Mouse (Mus musculus): ENCODE data around the gene Ctrb1. TPM values are rescaled to one million over a fixed set of nuclear protein-coding genes. Genes with fewer than 3 reads are reported as not detected.

The Ctrb1 gene
- total and polyA plus RNA-seq, 3 experiments = not detected

DNA sequence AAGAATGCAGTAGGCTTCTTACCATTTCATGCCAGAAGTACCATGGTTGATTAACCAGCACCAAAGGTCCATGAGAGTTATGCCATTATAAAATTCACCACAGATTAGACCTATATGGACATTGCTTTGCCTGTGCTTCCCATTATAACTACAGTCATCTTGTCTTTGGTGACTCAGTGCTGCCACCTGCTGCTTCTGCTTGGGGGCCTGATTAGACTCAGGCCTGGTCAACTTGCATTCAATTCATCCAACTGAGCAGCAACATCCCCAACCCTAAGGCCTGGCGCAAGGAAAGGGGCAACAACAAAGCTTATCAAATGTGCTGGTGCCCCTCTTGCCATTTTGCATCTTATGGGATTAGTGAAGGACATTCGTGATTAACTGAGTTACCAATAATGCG is 28.3 kb downstream of the Ctrb1 start:
- peak; percentile 16 for DNase-seq (ENCODE audit: low spot score)
- ATAC-seq (ENCODE audit: extremely low read depth, insufficient number of reproducible peaks, low FRiP score, poor library complexity, severe bottlenecking) = peak; percentile 62
- TF ChIP-seq CTCF (IDR thresholded peaks at IDR 0.05; ENCODE audit: low read depth, low read length) (peak; percentile 62), POLR2AphosphoS5 (IDR thresholded peaks at IDR 0.05; ENCODE audit: insufficient replicate concordance, low read depth, low read length) (no peak)

GRCm38 (mm10) chr8:111658819-111659423 is 31.9 kb downstream of the Ctrb1 start:
- Histone ChIP-seq H3K4me1 (ENCODE audit: insufficient read depth, low read depth, low read length) (peaks cover 38% of the 10 kb centered on the region), H3K27me3 (ENCODE audit: insufficient read depth, low read length) (no peaks in the 10 kb centered on the region), H3K4me3 (ENCODE audit: low read depth, low read length) (no peak overlapping the region), H3K36me3 (replicated peaks) (peaks cover 44% of the 10 kb centered on the region), H3K9me3 (replicated peaks) (no peaks in the 10 kb centered on the region)
- ATAC-seq (ENCODE audit: extremely low read depth, insufficient number of reproducible peaks, low FRiP score, poor library complexity, severe bottlenecking) = no peak
- no peak for DNase-seq (ENCODE audit: low spot score)
- no peak for TF ChIP-seq GATA1 (IDR thresholded peaks at IDR 0.05; ENCODE audit: borderline replicate concordance, low read length)
- no peak for TF ChIP-seq GATA2 (IDR thresholded peaks at IDR 0.05; ENCODE audit: borderline replicate concordance, low read depth, low read length)
- no peak for TF ChIP-seq POLR2AphosphoS5 (IDR thresholded peaks at IDR 0.05; ENCODE audit: insufficient replicate concordance, low read depth, low read length)
- TF ChIP-seq TAL1 (conservative IDR thresholded peaks at IDR 0.05; ENCODE audit: low read depth, low read length) = no peak
- TF ChIP-seq CTCF (IDR thresholded peaks at IDR 0.05; ENCODE audit: low read depth, low read length) = no peak

More for the DNA sequence above, 28.3 kb downstream of the Ctrb1 start:
- H3K4me3 ChIP-seq (ENCODE audit: low read depth, low read length) = no peak overlapping the region
- H3K4me1 ChIP-seq (ENCODE audit: insufficient read depth, low read depth, low read length) = peaks cover 28% of the 10 kb centered on the region
- H3K27me3 ChIP-seq (ENCODE audit: insufficient read depth, low read length) = no peaks in the 10 kb centered on the region
- H3K36me3 ChIP-seq (replicated peaks) = peaks cover 62% of the 10 kb centered on the region
- H3K9me3 ChIP-seq (replicated peaks) = no peaks in the 10 kb centered on the region

DNA sequence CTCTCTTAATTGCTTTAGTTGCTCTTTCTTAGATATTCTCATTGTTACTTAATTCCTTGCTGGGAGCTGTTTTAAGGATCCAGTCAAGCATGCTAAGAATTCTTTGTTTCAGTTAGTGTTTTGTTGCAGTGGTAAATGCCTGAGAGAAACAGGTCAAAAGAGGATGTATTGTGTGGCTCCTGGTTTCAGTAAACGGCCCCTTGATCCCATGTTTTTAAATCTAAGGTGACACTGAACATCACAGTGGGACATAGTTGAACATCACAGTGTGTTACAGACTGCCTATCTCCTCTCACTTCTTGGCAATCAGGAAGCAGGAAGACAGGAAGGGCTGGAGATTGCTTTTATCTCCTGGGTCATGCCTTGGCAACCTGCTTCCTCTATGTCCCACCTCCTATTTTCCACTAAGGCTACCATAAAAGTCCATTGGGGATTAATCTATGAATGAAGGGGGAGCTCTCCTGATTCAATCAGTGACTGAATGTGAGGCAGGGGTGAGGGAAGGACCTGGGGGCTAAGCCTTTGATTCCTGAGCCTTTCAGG is 33.4 kb downstream of the Ctrb1 start:
- DNase-seq (ENCODE audit: low spot score) = no peak
- no peaks in the 10 kb centered on the region for H3K9me3 ChIP-seq (replicated peaks)
- peaks cover 37% of the 10 kb centered on the region for H3K36me3 ChIP-seq (replicated peaks)
- no peak overlapping the region for H3K4me3 ChIP-seq (ENCODE audit: low read depth, low read length)
- H3K27me3 ChIP-seq (ENCODE audit: insufficient read depth, low read length) = no peaks in the 10 kb centered on the region
- ATAC-seq (ENCODE audit: extremely low read depth, insufficient number of reproducible peaks, low FRiP score, poor library complexity, severe bottlenecking) = no peak; the same call in 1 of the 2 replicates
- no peak for TF ChIP-seq GATA1 (IDR thresholded peaks at IDR 0.05; ENCODE audit: borderline replicate concordance, low read length)
- TF ChIP-seq CTCF (IDR thresholded peaks at IDR 0.05; ENCODE audit: low read depth, low read length) = no peak
- no peak for TF ChIP-seq TAL1 (conservative IDR thresholded peaks at IDR 0.05; ENCODE audit: low read depth, low read length)
- no peak for TF ChIP-seq POLR2AphosphoS5 (IDR thresholded peaks at IDR 0.05; ENCODE audit: insufficient replicate concordance, low read depth, low read length)
- TF ChIP-seq GATA2 (IDR thresholded peaks at IDR 0.05; ENCODE audit: borderline replicate concordance, low read depth, low read length) = no peak
- H3K4me1 ChIP-seq (ENCODE audit: insufficient read depth, low read depth, low read length) = peaks cover 36% of the 10 kb centered on the region

- H3K4me3 ChIP-seq (ENCODE audit: low read depth, low read length) = no peak overlapping the region
- DNase-seq (ENCODE audit: low spot score) (no peak), ATAC-seq (ENCODE audit: extremely low read depth, insufficient number of reproducible peaks, low FRiP score, poor library complexity, severe bottlenecking) (no peak)
- H3K4me1 ChIP-seq (ENCODE audit: insufficient read depth, low read depth, low read length) = peaks cover 35% of the 10 kb centered on the region
- TF ChIP-seq GATA1 (IDR thresholded peaks at IDR 0.05; ENCODE audit: borderline replicate concordance, low read length) (no peak), TAL1 (conservative IDR thresholded peaks at IDR 0.05; ENCODE audit: low read depth, low read length) (no peak), CTCF (IDR thresholded peaks at IDR 0.05; ENCODE audit: low read depth, low read length) (no peak), POLR2AphosphoS5 (IDR thresholded peaks at IDR 0.05; ENCODE audit: insufficient replicate concordance, low read depth, low read length) (no peak), GATA2 (IDR thresholded peaks at IDR 0.05; ENCODE audit: borderline replicate concordance, low read depth, low read length) (no peak)
- no peaks in the 10 kb centered on the region for H3K9me3 ChIP-seq (replicated peaks)
- peaks cover 8% of the 10 kb centered on the region for H3K36me3 ChIP-seq (replicated peaks)
- no peaks in the 10 kb centered on the region; the same call in 1 of the 2 replicates for H3K27me3 ChIP-seq (ENCODE audit: insufficient read depth, low read length)
These were observed 37.3 kb downstream of the Ctrb1 start for GRCm38 (mm10) chr8:111653524-111653923.

- Histone ChIP-seq H3K36me3 (replicated peaks) (peaks cover 6% of the 10 kb centered on the region), H3K4me1 (ENCODE audit: insufficient read depth, low read depth, low read length) (peaks cover 43% of the 10 kb centered on the region), H3K9me3 (replicated peaks) (no peaks in the 10 kb centered on the region), H3K27me3 (ENCODE audit: insufficient read depth, low read length) (peaks cover 5% of the 10 kb centered on the region; the same call in 1 of the 2 replicates), H3K4me3 (ENCODE audit: low read depth, low read length) (no peak overlapping the region)
- no peak for ATAC-seq (ENCODE audit: extremely low read depth, insufficient number of reproducible peaks, low FRiP score, poor library complexity, severe bottlenecking)
- DNase-seq (ENCODE audit: low spot score) = no peak
- no peak for TF ChIP-seq GATA2 (IDR thresholded peaks at IDR 0.05; ENCODE audit: borderline replicate concordance, low read depth, low read length)
- TF ChIP-seq TAL1 (conservative IDR thresholded peaks at IDR 0.05; ENCODE audit: low read depth, low read length) = no peak
- no peak for TF ChIP-seq POLR2AphosphoS5 (IDR thresholded peaks at IDR 0.05; ENCODE audit: insufficient replicate concordance, low read depth, low read length)
- TF ChIP-seq CTCF (IDR thresholded peaks at IDR 0.05; ENCODE audit: low read depth, low read length) = no peak
- TF ChIP-seq GATA1 (IDR thresholded peaks at IDR 0.05; ENCODE audit: borderline replicate concordance, low read length) = no peak
These were observed 40.2 kb downstream of the Ctrb1 start for GRCm38 (mm10) chr8:111650651-111651050.

- no peaks in the 10 kb centered on the region for H3K9me3 ChIP-seq (replicated peaks)
- H3K4me3 ChIP-seq (ENCODE audit: low read depth, low read length) = no peak overlapping the region
- ATAC-seq (ENCODE audit: extremely low read depth, insufficient number of reproducible peaks, low FRiP score, poor library complexity, severe bottlenecking) (no peak), DNase-seq (ENCODE audit: low spot score) (no peak)
- no peaks in the 10 kb centered on the region for H3K36me3 ChIP-seq (replicated peaks)
- TF ChIP-seq GATA2 (IDR thresholded peaks at IDR 0.05; ENCODE audit: borderline replicate concordance, low read depth, low read length) (no peak), CTCF (IDR thresholded peaks at IDR 0.05; ENCODE audit: low read depth, low read length) (no peak), TAL1 (conservative IDR thresholded peaks at IDR 0.05; ENCODE audit: low read depth, low read length) (no peak), GATA1 (IDR thresholded peaks at IDR 0.05; ENCODE audit: borderline replicate concordance, low read length) (no peak), POLR2AphosphoS5 (IDR thresholded peaks at IDR 0.05; ENCODE audit: insufficient replicate concordance, low read depth, low read length) (no peak)
- H3K4me1 ChIP-seq (ENCODE audit: insufficient read depth, low read depth, low read length) = peaks cover 51% of the 10 kb centered on the region
- H3K27me3 ChIP-seq (ENCODE audit: insufficient read depth, low read length) = peaks cover 5% of the 10 kb centered on the region; the same call in 1 of the 2 replicates
These were observed 42.0 kb downstream of the Ctrb1 start for GRCm38 (mm10) chr8:111648834-111649233.

Measured in G1E (cell line).